Mouse (Mus musculus): Measurements from ENCODE around the gene Fto.

DNA sequence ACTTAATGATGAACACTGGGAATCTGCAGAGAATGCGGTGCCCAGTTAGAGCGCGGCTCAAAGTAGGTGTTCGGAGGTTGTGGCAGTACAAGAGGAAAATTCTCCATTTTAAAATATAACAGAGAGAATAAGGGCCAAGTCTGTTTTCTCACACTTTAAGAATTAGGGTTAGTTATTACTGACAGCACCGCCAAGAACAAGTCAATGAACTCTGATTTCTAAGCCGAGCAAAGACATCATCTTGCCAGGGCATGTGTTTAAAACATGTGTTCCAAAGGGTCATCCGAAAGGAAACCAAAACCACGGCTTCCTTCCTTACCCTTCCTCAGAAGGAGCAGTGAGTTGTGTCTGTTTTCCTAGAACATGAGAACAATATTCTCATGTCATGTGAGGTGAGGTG is 226.3 kb downstream of the Fto start:
- no peak for TF ChIP-seq CTCF (IDR thresholded peaks at IDR 0.05; ENCODE audit: borderline replicate concordance, extremely low read depth, insufficient read depth, insufficient read length)
- no peak for TF ChIP-seq POLR2A (IDR thresholded peaks at IDR 0.05; ENCODE audit: borderline replicate concordance, extremely low read depth, insufficient read depth, insufficient read length, poor library complexity, severe bottlenecking)

Data from brain, embryonic 14.5 days (tissue).